Mouse (Mus musculus): ENCODE results near the gene Rpl3.

GRCm38 (mm10) chr15:80092599-80092998 lies 931 bp upstream of the Rpl3 start:
- peak; percentile 26; the same call in 1 of the 2 replicates for TF ChIP-seq EP300 (IDR thresholded peaks at IDR 0.05; ENCODE audit: insufficient read depth, low read depth, low read length)
- TF ChIP-seq POLR2A (IDR thresholded peaks at IDR 0.05; ENCODE audit: insufficient read depth, low read length), result no peak
- TF ChIP-seq CTCF (IDR thresholded peaks at IDR 0.05; ENCODE audit: low read depth, low read length), result no peak

Data from ES-Bruce4 (cell line).